Mouse (Mus musculus): Measurements from ENCODE around the gene Supt4a.

DNA sequence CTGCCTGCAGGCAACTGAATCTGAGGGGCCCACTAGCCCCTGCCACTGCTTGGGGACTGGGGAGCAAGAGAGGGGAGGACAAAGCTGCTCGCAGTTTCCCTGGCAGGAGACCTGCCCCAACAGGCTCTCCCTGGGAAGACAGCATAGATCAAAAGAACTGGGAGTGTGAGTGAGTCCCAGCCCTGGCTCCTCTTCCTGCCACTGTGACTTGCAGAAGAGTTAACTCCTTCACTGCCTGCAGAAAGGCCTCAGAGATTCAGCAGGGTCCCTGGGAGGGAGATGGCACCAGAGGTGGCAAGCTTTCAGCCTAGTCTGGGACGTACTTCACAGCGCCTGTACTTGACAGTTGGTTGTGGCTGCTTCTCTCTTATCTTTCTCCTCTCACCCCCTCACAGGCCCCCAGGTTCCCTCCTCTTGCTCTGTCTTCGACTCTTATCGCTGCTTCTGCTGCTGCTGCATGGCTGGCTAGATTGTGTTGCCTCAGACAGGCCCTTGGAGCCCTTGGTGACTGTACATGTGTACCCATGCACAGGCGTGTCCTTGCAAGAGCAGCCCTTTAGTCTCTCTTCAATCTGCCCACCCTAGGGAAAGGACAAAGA, 11.3 kb upstream of the Supt4a start:
- TF ChIP-seq FLI1 (IDR thresholded peaks at IDR 0.05; ENCODE audit: low read length): no peak
- no peak for TF ChIP-seq GATA1 (IDR thresholded peaks at IDR 0.05; ENCODE audit: borderline replicate concordance, low read length)

All from megakaryocyte, embryonic 14.5 days (primary cell).